Mouse (Mus musculus) liver, embryonic 14 days (tissue): ENCODE results near the gene Ccl8. TPM values are rescaled to one million over a fixed set of nuclear protein-coding genes. Genes with fewer than 3 reads are reported as not detected.

Experiments
- polyA plus RNA-seq: library from polyadenylated mRNA; depleted of rRNA; stranded (reverse); fragments of >200 nt; gene quantifications from 2 replicates; pipeline ENCODE4 v1.2.3, GENCODE M21; 2012; rRNA removed

Gene Ccl8
- polyA plus RNA-seq = not detected in 2 replicates

GRCm38 (mm10) chr11:82114885-82115284 lies at the start of gene Ccl8:
TSS of gene Ccl8 (plus strand) at chr11:82115185.

GRCm38 (mm10) chr11:82101529-82101928 lies 13.5 kb upstream of the Ccl8 start, which contains the start of gene Ccl12:
TSS of gene Ccl12 (plus strand) at chr11:82101845.

Other genes starting within 250 kb of the Ccl8 start
- gene Asic2, start 146.7 kb upstream of the Ccl8 start, polyA plus RNA-seq = 0.01 TPM in 1 of 2 replicates, not detected in the other
- gene Ccl2, start 79.6 kb upstream of the Ccl8 start, polyA plus RNA-seq = 1.1 and 1.3 TPM in 2 replicates
- gene Gm17268, start 76.6 kb upstream of the Ccl8 start, polyA plus RNA-seq = not detected in 2 replicates
- 0.16 and 0.27 TPM in 2 replicates for gene Ccl7, start 69.5 kb upstream of the Ccl8 start, polyA plus RNA-seq
- 0.18 TPM in 1 of 2 replicates, not detected in the other for gene Ccl11, start 57.4 kb upstream of the Ccl8 start, polyA plus RNA-seq
- gene Ccl12, start 13.3 kb upstream of the Ccl8 start, polyA plus RNA-seq = 0.47 and 0.70 TPM in 2 replicates
- not detected in 2 replicates for gene Ccl1, start 190.5 kb downstream of the Ccl8 start, polyA plus RNA-seq